Mouse (Mus musculus): ENCODE data around the gene Adra2a. TPM values are rescaled to one million over a fixed set of nuclear protein-coding genes. Genes with fewer than 3 reads are reported as not detected.

Gene Adra2a
- total and polyA plus RNA-seq, 3 experiments: 0.20 to 0.25 (median 0.23) TPM

- H3K36me3 ChIP-seq (ENCODE audit: control insufficient read depth, insufficient read depth, low read length): no peaks in the 10 kb centered on the region
- WGBS: 2% methylated on average over 55 of the region's 55 CpGs
- peak; percentile 20 to 59 for DNase-seq
- TF ChIP-seq POLR2A (IDR thresholded peaks at IDR 0.05; ENCODE audit: insufficient read depth, low read depth, low read length) (no peak), CTCF (IDR thresholded peaks at IDR 0.05) (no peak), EP300 (IDR thresholded peaks at IDR 0.05; ENCODE audit: insufficient read depth, low read depth, low read length) (no peak)
- peaks cover 25% of the 10 kb centered on the region for H3K27me3 ChIP-seq (ENCODE audit: control insufficient read depth, insufficient read depth, low read length)
- H3K4me3 ChIP-seq: peak overlapping the region; percentile 56
- H3K27ac ChIP-seq: no peak overlapping the region
- 0 out of 2 replicates have a peak, but pooled peaks cover 2% of the 10 kb centered on the region for H3K4me1 ChIP-seq (ENCODE audit: control insufficient read depth, insufficient read depth, low read length)
- intact Hi-C loops (cut with DNase I): loop anchor here (2.0 to 10.0 kb wide), 2 partner anchors 1019 to 1161 kb away; no protein-coding TSS in a partner anchor
- no peak overlapping the region for H3K9ac ChIP-seq (ENCODE audit: low read depth, low read length)
- no peaks in the 10 kb centered on the region for H3K79me2 ChIP-seq (replicated peaks; ENCODE audit: control insufficient read depth, insufficient read depth, low read length)
These were observed 2.2 kb downstream of the Adra2a start for GRCm38 (mm10) chr19:54045931-54046683.

- no peak for DNase-seq
- no peak overlapping the region for H3K27ac ChIP-seq
- H3K9ac ChIP-seq (ENCODE audit: low read depth, low read length): no peak overlapping the region
- no peaks in the 10 kb centered on the region for H3K36me3 ChIP-seq (ENCODE audit: control insufficient read depth, insufficient read depth, low read length)
- H3K27me3 ChIP-seq (ENCODE audit: control insufficient read depth, insufficient read depth, low read length): peaks cover 25% of the 10 kb centered on the region
- intact Hi-C loops (cut with DNase I): loop anchor here (10.0 kb wide), 1 partner anchor 1018 kb away; no protein-coding TSS in a partner anchor
- no peaks in the 10 kb centered on the region for H3K79me2 ChIP-seq (replicated peaks; ENCODE audit: control insufficient read depth, insufficient read depth, low read length)
- WGBS: 2% methylated on average over 46 of the region's 46 CpGs
- H3K4me3 ChIP-seq: peak overlapping the region; percentile 56
- 0 out of 2 replicates have a peak, but pooled peaks cover 2% of the 10 kb centered on the region for H3K4me1 ChIP-seq (ENCODE audit: control insufficient read depth, insufficient read depth, low read length)
- TF ChIP-seq CTCF (IDR thresholded peaks at IDR 0.05) (no peak), EP300 (IDR thresholded peaks at IDR 0.05; ENCODE audit: insufficient read depth, low read depth, low read length) (no peak), POLR2A (IDR thresholded peaks at IDR 0.05; ENCODE audit: insufficient read depth, low read depth, low read length) (no peak)
These were observed 2.7 kb downstream of the Adra2a start for GRCm38 (mm10) chr19:54046684-54047070.

DNA sequence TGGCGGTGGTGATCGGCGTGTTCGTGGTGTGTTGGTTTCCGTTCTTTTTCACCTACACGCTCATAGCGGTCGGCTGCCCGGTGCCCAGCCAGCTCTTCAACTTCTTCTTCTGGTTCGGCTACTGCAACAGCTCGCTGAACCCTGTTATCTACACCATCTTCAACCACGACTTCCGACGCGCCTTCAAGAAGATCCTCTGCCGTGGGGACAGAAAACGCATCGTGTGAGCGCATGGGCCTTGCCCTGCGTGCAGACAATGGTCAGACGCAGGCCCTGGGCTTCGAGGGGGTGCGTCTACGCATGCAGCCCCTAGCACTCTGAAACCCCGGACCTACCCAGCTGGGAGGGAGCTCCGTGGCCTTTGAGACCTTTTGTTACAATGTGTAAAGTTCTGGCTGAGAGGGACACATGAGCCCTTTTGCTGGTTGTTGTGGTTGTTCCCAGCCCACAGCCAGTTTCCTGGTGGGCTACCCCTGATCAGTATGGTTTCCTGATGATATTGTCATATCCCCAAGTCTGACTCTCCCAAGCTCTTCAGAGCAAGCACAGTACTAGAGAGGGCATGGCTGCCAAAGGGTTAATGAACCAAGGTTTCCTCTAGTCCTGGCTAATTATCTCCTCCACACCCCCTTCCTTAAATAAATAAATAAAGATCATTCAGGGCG, 3.6 kb downstream of the Adra2a start:
- peaks cover 25% of the 10 kb centered on the region for H3K27me3 ChIP-seq (ENCODE audit: control insufficient read depth, insufficient read depth, low read length)
- 3% methylated on average over 27 of the region's 27 CpGs for WGBS
- H3K27ac ChIP-seq: no peak overlapping the region
- H3K9ac ChIP-seq (ENCODE audit: low read depth, low read length): no peak overlapping the region
- TF ChIP-seq POLR2A (IDR thresholded peaks at IDR 0.05; ENCODE audit: insufficient read depth, low read depth, low read length): no peak
- TF ChIP-seq EP300 (IDR thresholded peaks at IDR 0.05; ENCODE audit: insufficient read depth, low read depth, low read length): no peak
- no peaks in the 10 kb centered on the region for H3K36me3 ChIP-seq (ENCODE audit: control insufficient read depth, insufficient read depth, low read length)
- H3K4me3 ChIP-seq: peak overlapping the region; percentile 23; the same call in 1 of the 2 replicates
- H3K4me1 ChIP-seq (ENCODE audit: control insufficient read depth, insufficient read depth, low read length): 0 out of 2 replicates have a peak, but pooled peaks cover 2% of the 10 kb centered on the region
- DNase-seq: no peak
- intact Hi-C loops (cut with DNase I): loop anchor here (10.0 kb wide), 1 partner anchor 1017 kb away; no protein-coding TSS in a partner anchor
- H3K79me2 ChIP-seq (replicated peaks; ENCODE audit: control insufficient read depth, insufficient read depth, low read length): no peaks in the 10 kb centered on the region

DNA sequence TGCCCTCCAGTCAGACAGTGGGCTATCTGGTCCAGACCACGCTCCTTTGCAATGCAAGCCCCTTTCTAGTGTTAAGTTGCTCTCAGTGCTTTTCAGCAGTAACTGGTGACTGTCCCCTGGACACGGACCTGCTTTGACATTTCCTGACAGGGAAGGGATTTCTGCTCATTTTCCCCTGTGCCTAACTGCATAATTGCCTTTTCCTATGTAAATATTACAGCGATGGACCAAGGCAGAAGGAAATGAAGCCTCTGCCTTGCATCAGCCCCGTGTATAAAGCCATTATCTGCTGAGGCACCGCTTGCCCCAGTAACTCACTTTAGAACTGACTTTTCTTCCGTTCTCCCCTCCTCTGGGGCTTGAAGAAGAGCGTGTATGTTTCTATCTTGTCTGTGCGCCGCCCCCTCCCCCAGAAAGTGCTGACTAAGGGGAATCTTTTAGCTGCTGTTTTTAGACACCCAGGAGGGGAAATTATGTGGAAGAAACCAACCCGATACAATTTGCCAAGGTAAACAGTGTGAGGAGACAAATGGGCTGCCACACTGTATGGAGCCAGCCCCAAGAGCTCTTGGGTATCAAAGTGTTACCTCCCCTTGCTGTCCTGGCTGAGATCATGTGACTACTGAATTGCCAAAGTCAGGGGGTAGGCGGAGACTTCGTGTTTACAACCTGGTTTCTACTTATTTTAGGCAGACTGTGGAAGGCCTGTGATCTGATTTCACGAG, 4.4 kb downstream of the Adra2a start:
- H3K36me3 ChIP-seq (ENCODE audit: control insufficient read depth, insufficient read depth, low read length): no peaks in the 10 kb centered on the region
- H3K27me3 ChIP-seq (ENCODE audit: control insufficient read depth, insufficient read depth, low read length): peaks cover 25% of the 10 kb centered on the region
- DNase-seq: no peak
- TF ChIP-seq EP300 (IDR thresholded peaks at IDR 0.05; ENCODE audit: insufficient read depth, low read depth, low read length): no peak
- no peaks in the 10 kb centered on the region for H3K79me2 ChIP-seq (replicated peaks; ENCODE audit: control insufficient read depth, insufficient read depth, low read length)
- H3K4me1 ChIP-seq (ENCODE audit: control insufficient read depth, insufficient read depth, low read length): 0 out of 2 replicates have a peak, but pooled peaks cover 2% of the 10 kb centered on the region
- no peak overlapping the region for H3K9ac ChIP-seq (ENCODE audit: low read depth, low read length)
- WGBS: 13% methylated on average over 13 of the region's 13 CpGs
- intact Hi-C loops (cut with DNase I): loop anchor here (10.0 kb wide), 1 partner anchor 1016 kb away; no protein-coding TSS in a partner anchor
- H3K4me3 ChIP-seq: no peak overlapping the region
- no peak overlapping the region for H3K27ac ChIP-seq

DNA sequence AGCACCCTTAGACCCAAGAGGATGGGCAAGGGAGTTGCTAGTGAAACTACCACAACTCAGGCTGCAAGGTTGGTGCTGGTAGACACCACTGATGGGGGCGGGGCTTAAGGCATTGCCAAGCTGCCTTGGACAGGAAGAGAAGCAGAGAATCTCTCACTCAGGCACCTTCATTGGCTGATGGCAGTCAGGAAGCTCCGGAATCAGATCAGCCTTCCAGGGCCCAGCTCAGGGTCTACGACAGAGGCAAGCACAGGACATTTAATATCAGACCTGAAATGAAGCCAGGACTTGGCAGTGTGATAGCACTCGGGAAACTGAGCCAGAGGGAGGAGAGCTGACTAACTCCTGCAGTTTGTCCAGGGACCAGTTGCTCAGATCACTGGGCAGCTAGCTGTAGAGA, 7.7 kb downstream of the Adra2a start:
- Histone ChIP-seq H3K9ac (ENCODE audit: low read depth, low read length) (no peak overlapping the region), H3K79me2 (replicated peaks; ENCODE audit: control insufficient read depth, insufficient read depth, low read length) (no peaks in the 10 kb centered on the region), H3K36me3 (ENCODE audit: control insufficient read depth, insufficient read depth, low read length) (no peaks in the 10 kb centered on the region), H3K4me1 (ENCODE audit: control insufficient read depth, insufficient read depth, low read length) (no peaks in the 10 kb centered on the region), H3K27me3 (ENCODE audit: control insufficient read depth, insufficient read depth, low read length) (peaks cover 9% of the 10 kb centered on the region), H3K4me3 (no peak overlapping the region), H3K27ac (no peak overlapping the region)
- no peak for DNase-seq
- intact Hi-C loops (cut with DNase I): no loop called here
- no peak for TF ChIP-seq EP300 (IDR thresholded peaks at IDR 0.05; ENCODE audit: insufficient read depth, low read depth, low read length)
- TF ChIP-seq POLR2A (IDR thresholded peaks at IDR 0.05; ENCODE audit: insufficient read depth, low read depth, low read length): no peak
- TF ChIP-seq CTCF (IDR thresholded peaks at IDR 0.05): no peak
- WGBS: 50% methylated on average over 4 of the region's 4 CpGs

Data from heart, adult 2 months (tissue).